Mouse (Mus musculus): ENCODE measurements at regions not wholly inside any gene's neighbourhood (a gene's known extent, or its start where the extent isn't known, plus 50 kb on each side); places are given as distances from the start of the nearest gene placed in this dataset.
A peak's percentile ranks its signal among the peaks of the same experiment; 100 is the strongest.

DNA sequence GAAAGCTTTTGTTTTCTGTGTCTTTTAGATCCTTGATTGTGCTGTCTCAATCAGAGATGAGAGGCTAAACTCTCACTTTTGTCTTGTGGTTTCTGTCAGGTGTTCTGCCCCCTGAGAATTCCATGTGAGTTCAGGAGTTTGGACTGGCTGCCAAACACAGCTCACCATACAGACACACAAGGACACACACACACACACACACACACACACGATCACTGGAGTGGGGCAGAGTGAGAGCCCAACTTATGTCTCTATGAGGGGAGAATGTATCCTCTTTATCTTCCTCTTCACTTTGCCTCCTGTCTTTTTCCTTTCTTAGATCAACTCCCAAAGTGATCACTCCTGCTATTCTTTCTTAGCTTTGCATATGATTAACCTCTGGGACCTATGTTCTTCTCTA is 652.3 kb downstream of the Pcdh17 start:
- Histone ChIP-seq H3K36me3 (no peaks in the 10 kb centered on the region), H3K4me1 (peaks cover 34% of the 10 kb centered on the region), H3K27me3 (ENCODE audit: low read depth, poor library complexity, severe bottlenecking) (no peaks in the 10 kb centered on the region), H3K27ac (replicated peaks) (peak overlapping the region; percentile 71), H3K4me3 (no peak overlapping the region), H3K9me3 (replicated peaks) (no peaks in the 10 kb centered on the region)
- WGBS = 21% methylated on average over 1 of the region's 1 CpGs
- DNase-seq (ENCODE audit: low spot score) = peak; percentile 54

- 0 out of 2 replicates have a peak overlapping the region, but pooled peaks have one; percentile 23 for H3K27ac ChIP-seq (replicated peaks)
- no peaks in the 10 kb centered on the region for H3K9me3 ChIP-seq (replicated peaks)
- DNase-seq (ENCODE audit: low spot score) = peak; percentile 30
- H3K27me3 ChIP-seq (ENCODE audit: low read depth, poor library complexity, severe bottlenecking) = no peaks in the 10 kb centered on the region
- peaks cover 34% of the 10 kb centered on the region for H3K4me1 ChIP-seq
- no peaks in the 10 kb centered on the region for H3K36me3 ChIP-seq
- H3K4me3 ChIP-seq = no peak overlapping the region
- 7% methylated on average over 1 of the region's 1 CpGs for WGBS
Observed at GRCm38 (mm10) chr14:85097077-85097476, 653.7 kb downstream of the Pcdh17 start.

All from midbrain, embryonic 10.5 days (tissue).